Mouse (Mus musculus) MEL (cell line): ENCODE data around the gene Polr2e. TPM values are rescaled to one million over a fixed set of nuclear protein-coding genes. Genes with fewer than 3 reads are reported as not detected.

Experiments
- DNase-seq: peaks from one replicate; pipeline ENCODE4 v3.0.0; 2011; ENCODE audit warnings: low read depth, low spot score
- H3K27ac ChIP-seq: 2 replicates; pipeline ENCODE4 v1.5.1; 2012; ENCODE audit warnings: low read depth, mild to moderate bottlenecking, control low read depth, low read length, moderate library complexity; ENCODE audit not compliant: control insufficient read depth
- H3K27me3 ChIP-seq, 2 experiments: fragments of 150-350 bp in 1 of 2; sonication (generic) in 1 of 2; 2 replicates each; pipeline ENCODE4 v1.6.1; 2012; ENCODE audit warnings: low read length in 2 of 2, mild to moderate bottlenecking in 2 of 2, improper control_type of control experiment in 1 of 2, moderate library complexity in 1 of 2; ENCODE audit not compliant: insufficient read depth in 2 of 2, control insufficient read depth in 1 of 2
- H3K36me3 ChIP-seq, 2 experiments: 2 replicates each; pipeline ENCODE4 v1.6.1; 2012 to 2014; ENCODE audit warnings: low read length in 2 of 2, improper control_type of control experiment in 1 of 2, inconsistent platforms in 1 of 2, mild to moderate bottlenecking in 1 of 2; ENCODE audit not compliant: insufficient read depth in 2 of 2, control insufficient read depth in 1 of 2
- H3K4me1 ChIP-seq, 2 experiments: fragments of 150-350 bp in 1 of 2; sonication (generic) in 1 of 2; 2 replicates each; pipeline ENCODE4 v1.6.1; 2012; ENCODE audit warnings: low read length in 2 of 2, improper control_type of control experiment in 1 of 2, mild to moderate bottlenecking in 1 of 2; ENCODE audit not compliant: insufficient read depth in 2 of 2, control insufficient read depth in 1 of 2
- H3K4me3 ChIP-seq, 2 experiments: fragments of 150-350 bp in 1 of 2; sonication (generic) in 1 of 2; 2 replicates each; pipeline ENCODE4 v1.5.1; 2012; ENCODE audit warnings: low read depth in 2 of 2, low read length in 2 of 2, mild to moderate bottlenecking in 2 of 2, moderate library complexity in 2 of 2, control low read depth in 1 of 2, improper control_type of control experiment in 1 of 2; ENCODE audit not compliant: control insufficient read depth in 1 of 2, insufficient read depth in 1 of 2
- H3K79me2 ChIP-seq: 2 replicates; pipeline ENCODE4 v1.6.1; 2012; ENCODE audit warnings: mild to moderate bottlenecking, low read length, moderate library complexity; ENCODE audit not compliant: control insufficient read depth, poor library complexity, insufficient read depth
- H3K9ac ChIP-seq: 2 replicates; pipeline ENCODE4 v1.6.1; 2012; ENCODE audit warnings: low read depth, mild to moderate bottlenecking, control low read depth, low read length, moderate library complexity; ENCODE audit not compliant: control insufficient read depth, poor library complexity, severe bottlenecking
- H3K9me3 ChIP-seq: fragments of 150-350 bp; sonication (generic); replicated peaks from 2 replicates; pipeline ENCODE4 v1.6.1; 2012; ENCODE audit warnings: mild to moderate bottlenecking, low read length, improper control_type of control experiment, moderate library complexity; ENCODE audit not compliant: insufficient read depth
- CHD1 ChIP-seq: IDR thresholded peaks from 2 replicates; pipeline ENCODE4 v1.6.1; 2012; ENCODE audit warnings: low read depth, mild to moderate bottlenecking, inconsistent platforms, low read length, improper control_type of control experiment
- E2F4 ChIP-seq: IDR thresholded peaks from 2 replicates; pipeline ENCODE4 v1.6.1; 2011; ENCODE audit warnings: low read depth, low read length, improper control_type of control experiment, borderline replicate concordance
- ELF1 ChIP-seq: IDR thresholded peaks from 2 replicates; pipeline ENCODE4 v1.6.1; 2014; ENCODE audit warnings: low read depth, mild to moderate bottlenecking, inconsistent platforms, low read length, improper control_type of control experiment, moderate library complexity
- EP300 ChIP-seq, 2 experiments: IDR thresholded peaks; 2 replicates each; pipeline ENCODE4 v1.6.1; 2011; ENCODE audit warnings: improper control_type of control experiment in 2 of 2, low read length in 2 of 2, low read depth in 1 of 2, mild to moderate bottlenecking in 1 of 2
- KAT2A ChIP-seq: conservative IDR thresholded peaks from 2 replicates; pipeline ENCODE4 v1.6.1; 2012; ENCODE audit warnings: low read depth, low read length, improper control_type of control experiment, inconsistent platforms
- MAX ChIP-seq: IDR thresholded peaks from 2 replicates; pipeline ENCODE4 v1.6.1; 2011; ENCODE audit warnings: low read length, improper control_type of control experiment
- MXI1 ChIP-seq: IDR thresholded peaks from 2 replicates; pipeline ENCODE4 v1.6.1; 2011; ENCODE audit warnings: mild to moderate bottlenecking, low read depth, low read length, improper control_type of control experiment
- MYC ChIP-seq: IDR thresholded peaks from 2 replicates; pipeline ENCODE4 v1.6.1; 2011; ENCODE audit warnings: low read depth, mild to moderate bottlenecking, low read length, improper control_type of control experiment, moderate library complexity
- POLR2AphosphoS2 ChIP-seq: IDR thresholded peaks from 2 replicates; pipeline ENCODE4 v1.6.1; 2011; ENCODE audit warnings: low read length, improper control_type of control experiment
- POLR2AphosphoS5 ChIP-seq: IDR thresholded peaks from 2 replicates; pipeline ENCODE4 v1.6.1; 2012; ENCODE audit warnings: low read depth, borderline replicate concordance, mild to moderate bottlenecking, inconsistent platforms, low read length, moderate library complexity, mixed read lengths
- RAD21 ChIP-seq: IDR thresholded peaks from 2 replicates; pipeline ENCODE4 v1.6.1; 2011; ENCODE audit warnings: mild to moderate bottlenecking, low read depth, low read length, improper control_type of control experiment
- SIN3A ChIP-seq: IDR thresholded peaks from 2 replicates; pipeline ENCODE4 v1.6.1; 2012; ENCODE audit warnings: low read length, improper control_type of control experiment, inconsistent platforms
- SMC3 ChIP-seq: IDR thresholded peaks from 2 replicates; pipeline ENCODE4 v1.6.1; 2011; ENCODE audit warnings: low read depth, low read length, improper control_type of control experiment
- TAL1 ChIP-seq: IDR thresholded peaks from 2 replicates; pipeline ENCODE4 v1.6.1; 2012; ENCODE audit warnings: mild to moderate bottlenecking, inconsistent platforms, low read length, moderate library complexity, mixed read lengths
- USF2 ChIP-seq, 2 experiments: IDR thresholded peaks; 2 replicates each; pipeline ENCODE4 v1.6.1; 2011 to 2012; ENCODE audit warnings: improper control_type of control experiment in 2 of 2, low read length in 2 of 2, borderline replicate concordance in 1 of 2, inconsistent platforms in 1 of 2, low read depth in 1 of 2, mild to moderate bottlenecking in 1 of 2; ENCODE audit not compliant: insufficient read depth in 1 of 2
- ZC3H11A ChIP-seq: IDR thresholded peaks from 2 replicates; pipeline ENCODE4 v1.6.1; 2012; ENCODE audit warnings: low read depth, mild to moderate bottlenecking, inconsistent platforms, low read length, improper control_type of control experiment
- ZKSCAN1 ChIP-seq: IDR thresholded peaks from 2 replicates; pipeline ENCODE4 v1.6.1; 2012; ENCODE audit warnings: low read depth, mild to moderate bottlenecking, inconsistent platforms, low read length, improper control_type of control experiment, moderate library complexity
- ZMIZ1 ChIP-seq: IDR thresholded peaks from 2 replicates; pipeline ENCODE4 v1.6.1; 2012; ENCODE audit warnings: low read depth, mild to moderate bottlenecking, inconsistent platforms, low read length, improper control_type of control experiment, moderate library complexity
- polyA plus RNA-seq, 2 experiments: library from polyadenylated mRNA; stranded (reverse) in 1 of 2; unstranded in 1 of 2; fragments of >175 nt in 1 of 2; fragments of >200 nt in 1 of 2; gene quantifications; 2 replicates each; pipeline versions ENCODE4 v1.2.1 to v1.2.4; 2012; ENCODE audit warnings: low replicate concordance in 2 of 2, low read depth in 1 of 2; ENCODE audit not compliant: insufficient read length in 2 of 2, insufficient read depth in 1 of 2, missing spikeins in 1 of 2
- total RNA-seq: library from RNA; depleted of rRNA; stranded (reverse); fragments of 300-350 nt; gene quantifications from 2 replicates; pipeline ENCODE4 v1.2.3, GENCODE M21; 2012

The Polr2e gene
- total and polyA plus RNA-seq, 3 experiments, result 169 to 279 (median 258) TPM

DNA sequence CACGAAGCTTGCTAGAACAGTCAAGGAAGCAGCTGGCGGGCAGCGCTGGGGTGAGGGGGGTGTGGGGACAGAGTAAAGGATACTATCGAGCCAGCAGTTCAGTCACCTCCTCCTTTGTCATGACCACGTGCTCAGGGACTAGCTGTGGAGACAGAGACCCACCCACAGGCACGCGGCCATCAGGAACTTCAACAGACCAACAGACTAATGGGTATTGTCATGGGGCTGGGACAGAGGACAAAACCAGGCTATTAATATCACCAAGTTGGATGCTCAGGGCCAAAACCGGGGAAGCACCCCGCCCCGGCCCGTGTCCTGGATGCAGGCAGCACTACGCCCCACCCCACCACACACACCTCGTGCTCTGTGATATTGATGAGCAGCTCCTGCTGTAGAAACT is 2.8 kb downstream of the Polr2e start:
- TF ChIP-seq CHD1 (no peak), SMC3 (no peak), ELF1 (no peak), SIN3A (no peak), USF2 (IDR thresholded peaks at IDR 0.05; ENCODE audit: borderline replicate concordance in 1 of 2, insufficient read depth in 1 of 2, low read depth in 1 of 2, low read length in 2 of 2) (no peak), MAX (no peak), POLR2AphosphoS2 (no peak), POLR2AphosphoS5 (no peak), EP300 (IDR thresholded peaks at IDR 0.05; ENCODE audit: low read depth in 1 of 2, low read length in 2 of 2) (no peak), E2F4 (no peak)
- Histone ChIP-seq H3K9me3 (no peaks in the 10 kb centered on the region), H3K27me3 (no peaks in the 10 kb centered on the region), H3K36me3 (peaks cover 0 to 30% of the 10 kb centered on the region in 2 experiments; a peak in 3 of 4 replicates), H3K4me3 (no peak overlapping the region), H3K4me1 (peaks cover 7 to 39% of the 10 kb centered on the region in 2 experiments; a peak in 3 of 4 replicates), H3K27ac (no peak overlapping the region), H3K79me2 (peaks cover 19% of the 10 kb centered on the region), H3K9ac (no peak overlapping the region)
- no peak for DNase-seq

- Histone ChIP-seq H3K79me2 (peaks cover 19% of the 10 kb centered on the region), H3K4me1 (peaks cover 7 to 40% of the 10 kb centered on the region in 2 experiments; a peak in 3 of 4 replicates), H3K36me3 (peaks cover 0 to 30% of the 10 kb centered on the region in 2 experiments; a peak in 3 of 4 replicates)
- no peak for DNase-seq
- TF ChIP-seq TAL1, result no peak
- no peak for TF ChIP-seq USF2 (IDR thresholded peaks at IDR 0.05; ENCODE audit: borderline replicate concordance in 1 of 2, insufficient read depth in 1 of 2, low read depth in 1 of 2, low read length in 2 of 2)
- no peak for TF ChIP-seq RAD21
- no peak for TF ChIP-seq SMC3
- no peak for TF ChIP-seq MYC
- TF ChIP-seq KAT2A, result no peak
- TF ChIP-seq ZKSCAN1, result no peak
- TF ChIP-seq E2F4, result no peak
- no peak for TF ChIP-seq MXI1
- no peak for TF ChIP-seq POLR2AphosphoS5
- TF ChIP-seq ZC3H11A, result no peak
- TF ChIP-seq ZMIZ1, result no peak
- TF ChIP-seq, all 39 proteins: peak for 0
- Histone ChIP-seq H3K27ac (no peak overlapping the region), H3K9ac (no peak overlapping the region), H3K27me3 (no peaks in the 10 kb centered on the region), H3K4me3 (no peak overlapping the region), H3K9me3 (no peaks in the 10 kb centered on the region)
Measured at GRCm38 (mm10) chr10:80035686-80036085, 3.9 kb downstream of the Polr2e start.
